Mouse (Mus musculus) neural tube, embryonic 12.5 days (tissue): ENCODE results near the gene Oxgr1. TPM values are rescaled to one million over a fixed set of nuclear protein-coding genes. Genes with fewer than 3 reads are reported as not detected.
"Not testable (repeated sequence)": the region's sequence is repeated elsewhere in the genome, so short reads cannot be mapped to it uniquely, and the experiment has no call there.

ENCODE experiments used
- ATAC-seq: fragments of 200-750 bp; cut with Nextera tagmentation; 2 replicates; pipeline ENCODE4 v1.8.0; 2017; ENCODE audit warnings: low read depth, mild to moderate bottlenecking, moderate TSS enrichment, moderate library complexity; ENCODE audit not compliant: low FRiP score
- H3K27ac ChIP-seq: fragments of 300-500 bp; sonication (generic); 2 replicates; pipeline ENCODE4 v1.5.1; 2016
- H3K27me3 ChIP-seq: fragments of 300-500 bp; sonication (generic); replicated peaks from 2 replicates; pipeline ENCODE4 v1.6.1; 2016; ENCODE audit warnings: mild to moderate bottlenecking
- H3K36me3 ChIP-seq: fragments of 300-500 bp; sonication (generic); 2 replicates; pipeline ENCODE4 v1.6.1; 2016; ENCODE audit warnings: mild to moderate bottlenecking
- H3K4me1 ChIP-seq: fragments of 300-500 bp; sonication (generic); 2 replicates; pipeline ENCODE4 v1.6.1; 2016
- H3K4me2 ChIP-seq: fragments of 300-500 bp; sonication (generic); replicated peaks from 2 replicates; pipeline ENCODE4 v1.6.1; 2016; ENCODE audit warnings: mild to moderate bottlenecking
- H3K4me3 ChIP-seq: fragments of 300-500 bp; sonication (generic); 2 replicates; pipeline ENCODE4 v1.5.1; 2016
- H3K9ac ChIP-seq: fragments of 300-500 bp; sonication (generic); 2 replicates; pipeline ENCODE4 v1.6.1; 2016; ENCODE audit warnings: mild to moderate bottlenecking
- H3K9me3 ChIP-seq: fragments of 300-500 bp; sonication (generic); 2 replicates; pipeline ENCODE4 v1.6.1; 2016; ENCODE audit warnings: mild to moderate bottlenecking
- WGBS: fragments of 180-500 bp; shearing (Covaris S2); methylation state at CpG from one replicate; pipeline ENCODE4 v1.1.7; 2016; 5-methylcytosine and 5-hydroxymethylcytosine counted together
- polyA plus RNA-seq: library from polyadenylated mRNA; unstranded; fragments of >200 nt; fragmentation: Nextera tagmentation; extraction: Ambion mirVana; gene quantifications from 2 replicates; pipeline ENCODE4 v1.2.1, GENCODE M21; 2016

Oxgr1 gene
- polyA plus RNA-seq, 1 experiment from 2014 or later, result not detected

- H3K4me2 ChIP-seq, result no peak overlapping the region
- no peaks in the 10 kb centered on the region for H3K9me3 ChIP-seq
- no peaks in the 10 kb centered on the region for H3K36me3 ChIP-seq
- H3K27ac ChIP-seq, result no peak overlapping the region
- 87% methylated on average over 11 of the region's 11 CpGs for WGBS
- no peaks in the 10 kb centered on the region for H3K27me3 ChIP-seq
- ATAC-seq, result no peak
- no peaks in the 10 kb centered on the region for H3K4me1 ChIP-seq
- no peak overlapping the region for H3K4me3 ChIP-seq
- H3K9ac ChIP-seq, result no peak overlapping the region
Measured at GRCm38 (mm10) chr14:120009969-120010872, 32.0 kb downstream of the Oxgr1 start.

DNA sequence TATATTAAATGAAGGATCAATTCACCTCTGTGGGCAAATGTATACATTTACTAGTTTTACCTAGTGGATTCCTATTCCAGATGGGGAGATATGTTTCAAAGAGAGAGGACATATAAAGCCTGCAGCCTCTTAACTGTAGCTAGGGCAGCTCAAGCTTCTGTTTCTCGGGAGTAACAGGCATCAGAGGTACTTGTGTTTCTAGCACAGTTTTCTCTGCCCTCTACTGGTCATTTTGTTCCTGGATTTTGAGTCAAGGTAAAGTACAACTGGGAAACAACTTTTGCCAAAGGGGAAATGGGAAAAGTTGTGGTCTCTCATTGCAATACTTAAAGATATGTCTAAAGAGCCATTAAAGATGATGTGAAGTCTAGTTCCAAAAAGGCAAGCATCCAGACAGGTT lies 37.1 kb downstream of the Oxgr1 start:
- WGBS, result 34% methylated on average over 1 of the region's 1 CpGs
- H3K27me3 ChIP-seq, result no peaks in the 10 kb centered on the region
- H3K4me3 ChIP-seq, result no peak overlapping the region
- no peaks in the 10 kb centered on the region for H3K36me3 ChIP-seq
- H3K9ac ChIP-seq, result no peak overlapping the region
- H3K9me3 ChIP-seq, result no peaks in the 10 kb centered on the region
- no peak for ATAC-seq
- no peak overlapping the region for H3K27ac ChIP-seq
- H3K4me1 ChIP-seq, result no peaks in the 10 kb centered on the region
- no peak overlapping the region for H3K4me2 ChIP-seq

DNA sequence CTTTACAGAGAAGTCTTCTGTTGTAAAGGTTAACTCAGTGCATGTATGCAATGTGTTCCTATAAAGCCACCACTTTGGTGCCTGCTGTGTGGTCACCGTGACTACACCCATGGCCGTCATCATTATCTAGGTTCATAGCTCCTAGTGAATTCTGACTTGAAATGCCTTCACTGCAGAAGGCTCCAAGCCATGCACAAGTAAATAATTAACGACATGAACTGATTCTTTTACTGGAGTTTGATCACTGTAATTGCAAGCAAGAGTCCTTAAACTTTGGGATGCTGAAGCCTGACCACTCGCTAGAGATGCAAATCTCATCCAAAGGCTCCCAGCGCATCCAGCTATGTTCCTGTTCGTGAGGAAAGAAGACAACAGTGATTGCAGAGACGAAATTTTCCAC lies 38.6 kb downstream of the Oxgr1 start:
- Histone ChIP-seq H3K27ac (no peak overlapping the region), H3K36me3 (no peaks in the 10 kb centered on the region), H3K9ac (no peak overlapping the region), H3K9me3 (no peaks in the 10 kb centered on the region), H3K4me3 (no peak overlapping the region), H3K4me1 (no peaks in the 10 kb centered on the region), H3K27me3 (no peaks in the 10 kb centered on the region), H3K4me2 (no peak overlapping the region)
- no peak for ATAC-seq
- 89% methylated on average over 7 of the region's 7 CpGs for WGBS

DNA sequence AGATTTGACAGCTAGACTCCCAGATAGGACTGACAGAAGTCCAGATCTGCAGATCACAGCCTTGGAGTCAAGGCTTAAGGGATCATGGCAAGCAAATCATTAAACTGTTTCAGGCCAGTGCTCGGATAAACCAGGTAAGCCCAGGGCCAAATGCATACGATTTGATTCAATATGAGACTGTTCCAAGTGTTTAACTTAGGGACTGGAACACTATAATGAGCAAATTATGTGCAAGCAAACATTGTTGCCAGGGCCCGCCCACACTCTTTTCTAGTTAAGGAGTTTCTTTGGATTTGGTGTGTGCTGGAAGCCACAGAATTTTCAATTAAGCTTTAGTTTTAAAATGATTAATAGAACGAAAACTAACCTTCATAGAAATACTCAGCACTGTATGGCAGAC lies 39.6 kb downstream of the Oxgr1 start:
- no peak for ATAC-seq
- H3K27ac ChIP-seq, result no peak overlapping the region

GRCm38 (mm10) chr14:119989651-119990050 lies 52.6 kb downstream of the Oxgr1 start:
- Histone ChIP-seq H3K4me1 (no peaks in the 10 kb centered on the region), H3K9ac (no peak overlapping the region), H3K4me2 (no peak overlapping the region), H3K27me3 (no peaks in the 10 kb centered on the region), H3K4me3 (no peak overlapping the region), H3K9me3 (no peaks in the 10 kb centered on the region), H3K27ac (no peak overlapping the region), H3K36me3 (no peaks in the 10 kb centered on the region)
- WGBS, result 89% methylated on average over 10 of the region's 10 CpGs
- no peak for ATAC-seq

More for the DNA sequence above, 39.6 kb downstream of the Oxgr1 start:
- Histone ChIP-seq H3K9ac (no peak overlapping the region), H3K4me3 (no peak overlapping the region), H3K9me3 (no peaks in the 10 kb centered on the region), H3K36me3 (no peaks in the 10 kb centered on the region), H3K4me1 (no peaks in the 10 kb centered on the region), H3K4me2 (no peak overlapping the region), H3K27me3 (no peaks in the 10 kb centered on the region)
- 84% methylated on average over 4 of the region's 4 CpGs for WGBS

DNA sequence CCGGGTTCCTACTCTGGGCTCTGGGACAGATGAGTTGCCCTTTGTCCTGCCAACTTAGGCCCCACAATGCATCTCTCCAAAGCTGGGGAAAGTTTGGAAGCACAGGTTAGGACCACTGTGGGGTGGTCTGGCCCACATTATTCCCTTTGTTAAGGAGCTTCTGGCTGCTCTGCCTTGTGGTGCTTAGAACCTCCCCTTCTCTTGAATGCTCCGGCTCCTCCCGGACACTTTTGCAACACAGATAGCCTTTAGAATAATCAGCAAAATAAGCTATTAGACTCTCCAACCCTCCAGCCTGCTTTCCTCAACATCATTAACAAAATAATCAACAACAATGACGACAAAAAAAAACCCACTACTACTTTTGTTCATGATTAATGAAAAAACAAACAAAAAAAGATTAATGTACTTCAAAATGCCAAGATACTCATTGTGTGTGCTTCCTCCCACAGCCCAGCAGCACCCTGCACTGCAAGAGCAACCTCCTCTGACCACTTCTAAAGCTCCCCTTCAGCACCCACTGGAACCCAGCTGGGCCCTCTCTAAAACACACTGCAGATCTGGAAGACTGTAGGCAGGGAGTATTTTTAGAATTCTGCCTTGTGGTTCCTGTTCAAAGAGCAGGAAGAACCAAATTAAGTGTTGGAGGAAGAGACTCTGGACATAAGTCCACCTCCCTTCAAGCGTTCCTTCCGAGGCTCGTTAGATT lies 53.1 kb downstream of the Oxgr1 start:
- no peak for ATAC-seq
- Histone ChIP-seq H3K4me2 (no peak overlapping the region), H3K27ac (no peak overlapping the region), H3K4me3 (no peak overlapping the region), H3K36me3 (no peaks in the 10 kb centered on the region), H3K9me3 (no peaks in the 10 kb centered on the region), H3K27me3 (no peaks in the 10 kb centered on the region), H3K9ac (no peak overlapping the region), H3K4me1 (no peaks in the 10 kb centered on the region)
- WGBS, result 83% methylated on average over 7 of the region's 7 CpGs

DNA sequence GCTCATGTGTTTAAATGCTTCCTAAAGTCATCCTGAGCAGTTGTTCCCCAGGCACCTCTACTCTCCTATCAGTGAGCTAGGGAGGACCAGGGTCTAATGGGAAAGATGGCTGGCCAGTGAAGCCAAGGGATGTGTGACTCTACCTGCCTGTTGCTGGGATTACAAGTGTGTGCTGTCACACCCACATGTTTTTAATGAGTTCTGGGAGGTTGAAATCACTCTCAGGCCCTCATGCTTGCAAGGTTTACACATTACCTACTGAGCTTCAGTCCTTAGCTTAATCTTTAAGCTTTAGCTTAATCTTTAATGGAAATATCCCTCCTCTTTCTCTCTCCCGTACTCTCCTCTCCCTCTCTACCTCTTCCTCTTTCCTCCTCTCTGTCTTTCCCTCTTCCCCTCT lies 55.0 kb downstream of the Oxgr1 start:
- no peaks in the 10 kb centered on the region for H3K36me3 ChIP-seq
- no peaks in the 10 kb centered on the region for H3K9me3 ChIP-seq
- WGBS, result 87% methylated on average over 1 of the region's 1 CpGs

GRCm38 (mm10) chr14:119986778-119987177 lies 55.5 kb downstream of the Oxgr1 start:
- no peak overlapping the region for H3K9ac ChIP-seq
- H3K27me3 ChIP-seq, result no peaks in the 10 kb centered on the region
- 81% methylated on average over 6 of the region's 6 CpGs for WGBS
- H3K36me3 ChIP-seq, result no peaks in the 10 kb centered on the region
- no peak for ATAC-seq
- no peaks in the 10 kb centered on the region for H3K4me1 ChIP-seq
- no peak overlapping the region for H3K27ac ChIP-seq
- H3K4me2 ChIP-seq, result no peak overlapping the region
- no peaks in the 10 kb centered on the region for H3K9me3 ChIP-seq
- H3K4me3 ChIP-seq, result no peak overlapping the region

More for the DNA sequence above, 55.0 kb downstream of the Oxgr1 start:
- H3K27me3 ChIP-seq, result no peaks in the 10 kb centered on the region
- no peak overlapping the region for H3K27ac ChIP-seq
- no peaks in the 10 kb centered on the region for H3K4me1 ChIP-seq
- no peak overlapping the region for H3K4me3 ChIP-seq
- no peak overlapping the region for H3K4me2 ChIP-seq
- H3K9ac ChIP-seq, result no peak overlapping the region
- no peak for ATAC-seq

GRCm38 (mm10) chr14:119986351-119986750 lies 55.9 kb downstream of the Oxgr1 start:
- not testable (repeated sequence) for H3K9me3 ChIP-seq, H3K4me3 ChIP-seq, H3K36me3 ChIP-seq, H3K4me1 ChIP-seq, H3K27me3 ChIP-seq, H3K4me2 ChIP-seq, ATAC-seq, H3K27ac ChIP-seq, H3K9ac ChIP-seq
- WGBS, result 85% methylated on average over 7 of the region's 7 CpGs

DNA sequence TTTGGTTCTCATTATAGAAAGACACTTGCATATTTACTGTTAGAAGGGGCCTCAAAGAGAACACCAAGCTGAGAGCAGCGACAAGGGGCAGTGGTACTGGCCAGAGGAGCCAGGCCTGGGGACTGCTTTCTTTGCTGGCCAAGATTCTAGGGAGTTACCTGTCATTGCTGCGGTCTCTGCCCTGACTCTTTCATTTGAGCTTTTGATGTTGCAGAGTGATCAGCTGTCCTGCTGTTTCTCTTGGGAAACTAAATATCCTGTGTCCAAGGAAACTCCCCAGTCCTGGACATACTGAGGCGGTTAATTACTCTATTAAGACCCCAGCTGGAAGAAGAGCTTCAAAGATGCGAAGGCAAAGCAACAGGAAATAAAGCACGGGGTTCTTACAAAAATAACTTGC lies 60.9 kb downstream of the Oxgr1 start:
- 54% methylated on average over 5 of the region's 5 CpGs for WGBS
- no peak for ATAC-seq

DNA sequence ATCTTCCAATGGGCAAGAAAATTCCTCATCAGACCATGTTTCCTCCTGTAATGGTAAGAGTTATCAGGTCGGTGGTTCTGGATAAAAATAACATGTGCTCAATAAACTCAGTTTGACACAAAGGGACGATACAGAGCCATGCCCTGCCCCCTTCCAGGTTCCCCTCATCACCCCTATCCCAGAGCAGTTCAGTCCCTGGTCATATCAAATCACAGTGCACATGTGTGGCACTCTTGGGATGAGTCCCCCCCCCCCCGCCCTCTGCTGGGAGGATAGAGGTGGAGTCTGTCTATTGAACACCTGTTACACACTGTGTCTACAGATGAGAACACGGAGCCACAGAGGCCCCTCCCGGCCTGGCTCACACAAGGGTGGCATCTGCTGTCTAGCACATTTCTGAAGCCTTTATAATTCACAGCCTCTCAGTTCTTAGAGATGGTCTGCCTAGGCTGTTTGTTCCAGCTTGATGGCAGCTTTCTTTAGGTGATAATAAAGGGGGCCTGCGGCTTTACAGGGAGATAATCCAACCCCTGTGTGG lies 61.5 kb downstream of the Oxgr1 start:
- no peak overlapping the region for H3K4me3 ChIP-seq
- H3K4me2 ChIP-seq, result no peak overlapping the region
- no peaks in the 10 kb centered on the region for H3K27me3 ChIP-seq
- WGBS, result 71% methylated on average over 6 of the region's 6 CpGs
- H3K4me1 ChIP-seq, result no peaks in the 10 kb centered on the region
- peaks cover 4% of the 10 kb centered on the region; the same call in 1 of the 2 replicates for H3K9me3 ChIP-seq
- no peaks in the 10 kb centered on the region for H3K36me3 ChIP-seq
- H3K9ac ChIP-seq, result no peak overlapping the region
- no peak overlapping the region for H3K27ac ChIP-seq
- 0 out of 2 replicates have a peak, but pooled peaks have one; percentile 33 for ATAC-seq

More for the DNA sequence above, 60.9 kb downstream of the Oxgr1 start:
- H3K4me3 ChIP-seq, result no peak overlapping the region
- no peaks in the 10 kb centered on the region for H3K27me3 ChIP-seq
- no peak overlapping the region for H3K9ac ChIP-seq
- peaks cover 4% of the 10 kb centered on the region; the same call in 1 of the 2 replicates for H3K9me3 ChIP-seq
- no peak overlapping the region for H3K27ac ChIP-seq
- no peaks in the 10 kb centered on the region for H3K4me1 ChIP-seq
- no peak overlapping the region for H3K4me2 ChIP-seq
- no peaks in the 10 kb centered on the region for H3K36me3 ChIP-seq
